Mouse (Mus musculus): ENCODE results near the gene Mrps21.
A peak's percentile ranks its signal among the peaks of the same experiment; 100 is the strongest.
"Not testable (repeated sequence)": the region's sequence is repeated elsewhere in the genome, so short reads cannot be mapped to it uniquely, and the experiment has no call there.

Gene Mrps21

DNA sequence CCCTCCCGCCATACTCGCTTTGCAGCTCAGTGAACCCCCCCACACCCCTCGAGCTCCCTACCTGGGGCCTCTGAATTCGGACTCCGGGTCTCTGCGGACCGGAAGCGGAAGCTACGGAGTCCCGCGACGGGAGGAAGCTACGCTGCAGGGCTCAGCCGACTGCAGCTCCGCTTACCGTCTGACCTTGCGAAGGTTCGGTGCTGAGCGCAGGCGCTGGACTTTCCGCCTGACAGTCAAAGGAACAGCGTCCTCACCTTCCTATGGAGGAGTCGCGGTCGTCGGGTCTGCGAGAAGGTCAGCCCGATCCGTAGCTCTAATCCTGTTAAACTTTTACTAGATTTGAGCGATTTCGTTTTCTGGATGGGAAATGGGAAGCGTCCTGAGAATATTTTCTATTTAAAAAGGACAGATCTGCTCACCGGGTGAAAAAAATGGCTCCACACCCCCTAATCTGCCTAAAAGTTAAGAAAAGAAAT, at the start of gene Mrps21:
Mrps21 (minus strand) TSS at position 128 of the 476 bp plus-strand sequence.
- DNase-seq: peak; percentile 99

DNA sequence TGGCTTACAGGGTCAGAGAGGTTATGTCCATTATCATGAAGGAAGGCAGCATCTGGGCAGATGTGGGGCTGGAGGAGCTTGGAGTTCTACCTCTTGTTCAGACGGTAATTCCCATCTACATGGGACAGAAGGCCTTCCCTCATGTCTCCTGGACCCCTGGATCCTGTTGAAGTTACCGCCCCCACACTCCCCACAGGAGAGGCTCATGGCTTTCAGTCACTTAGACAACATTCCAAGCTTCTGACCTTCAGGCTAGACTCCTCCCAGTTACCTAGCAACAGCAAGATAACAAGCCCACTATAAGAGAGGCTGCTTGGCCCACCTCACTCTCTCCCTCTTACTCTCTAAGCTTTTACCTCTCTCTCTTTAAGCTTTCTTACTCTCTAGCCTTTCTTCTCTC, 49.2 kb upstream of the Mrps21 start:
- not testable (repeated sequence) for DNase-seq

DNA sequence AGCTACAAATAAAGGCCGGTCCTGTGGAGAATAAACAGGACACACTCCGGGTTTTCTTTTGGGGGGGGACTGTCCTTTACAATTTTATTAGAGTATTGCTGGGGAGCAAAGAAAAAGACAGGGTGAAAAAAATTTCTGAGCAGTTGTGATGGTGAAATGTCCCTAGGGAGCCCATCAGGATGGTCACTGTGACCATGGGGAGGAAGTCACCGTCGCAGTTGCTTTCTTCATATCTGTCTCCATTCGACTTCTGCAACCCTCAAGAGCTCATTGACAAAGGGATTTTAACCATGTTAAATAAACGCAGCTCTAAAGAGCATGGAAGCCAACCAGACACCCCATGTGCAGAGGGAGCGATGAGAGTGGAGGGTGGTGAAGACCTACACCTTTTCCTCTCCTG, 45.4 kb upstream of the Mrps21 start:
- DNase-seq: no peak

DNA sequence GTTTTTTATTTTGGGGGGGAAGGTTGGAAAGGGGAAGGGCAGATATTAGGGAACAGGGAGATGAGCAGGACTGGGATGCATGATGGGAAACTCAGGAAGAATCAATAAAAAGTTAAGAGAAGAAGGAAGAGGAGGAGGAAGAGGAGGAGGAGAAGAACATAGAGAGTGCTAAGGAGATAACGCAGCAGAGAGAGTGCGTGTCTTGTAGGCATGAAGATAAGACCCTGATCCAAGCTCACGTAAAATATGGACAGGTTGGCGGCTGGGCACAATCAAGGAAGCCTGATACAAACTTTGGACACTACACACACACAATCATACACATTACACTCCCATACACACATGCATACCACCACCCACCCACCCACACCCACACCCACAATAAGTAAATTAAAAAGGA, 43.4 kb upstream of the Mrps21 start:
- no peak for DNase-seq

DNA sequence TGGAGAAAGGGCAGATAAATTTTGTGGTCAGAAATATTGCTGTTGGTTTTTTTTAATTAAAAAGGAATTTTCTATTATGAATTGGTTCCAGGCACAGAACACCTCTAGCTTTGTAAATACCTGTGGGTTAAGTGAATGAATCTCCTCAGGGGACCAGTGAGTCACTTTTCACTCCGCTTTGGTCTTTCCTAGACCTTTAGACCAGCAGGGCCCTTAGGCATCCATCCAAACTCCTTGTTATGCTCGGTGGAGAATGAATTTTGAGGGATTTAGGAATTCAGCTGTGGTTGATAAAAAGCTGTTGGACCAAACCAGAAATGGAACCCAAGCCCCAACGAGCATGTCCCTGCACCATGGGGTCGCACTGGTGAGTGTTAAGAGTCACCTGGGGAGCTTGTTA, 36.3 kb upstream of the Mrps21 start:
- DNase-seq: no peak

DNA sequence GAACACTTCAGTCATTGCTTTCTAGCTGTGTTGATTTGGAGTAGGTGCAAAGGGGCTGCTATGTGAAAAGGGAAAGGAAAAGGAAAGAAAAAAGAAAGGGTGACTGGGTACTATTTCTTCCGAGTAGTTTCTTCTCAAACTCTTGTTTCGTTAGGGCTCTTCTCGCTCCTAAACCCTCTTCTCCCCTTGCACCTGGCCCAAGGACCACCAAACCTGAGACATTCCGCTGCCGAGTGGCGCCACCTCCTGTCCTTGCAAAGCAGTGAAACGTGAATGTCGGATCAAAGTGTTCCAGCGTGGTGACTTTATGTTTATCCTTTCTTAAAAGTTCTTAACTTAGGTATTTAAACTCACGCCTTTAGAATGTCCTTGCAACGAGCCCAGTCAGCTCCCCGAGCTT, 35.5 kb upstream of the Mrps21 start:
- peak; percentile 89 for DNase-seq

DNA sequence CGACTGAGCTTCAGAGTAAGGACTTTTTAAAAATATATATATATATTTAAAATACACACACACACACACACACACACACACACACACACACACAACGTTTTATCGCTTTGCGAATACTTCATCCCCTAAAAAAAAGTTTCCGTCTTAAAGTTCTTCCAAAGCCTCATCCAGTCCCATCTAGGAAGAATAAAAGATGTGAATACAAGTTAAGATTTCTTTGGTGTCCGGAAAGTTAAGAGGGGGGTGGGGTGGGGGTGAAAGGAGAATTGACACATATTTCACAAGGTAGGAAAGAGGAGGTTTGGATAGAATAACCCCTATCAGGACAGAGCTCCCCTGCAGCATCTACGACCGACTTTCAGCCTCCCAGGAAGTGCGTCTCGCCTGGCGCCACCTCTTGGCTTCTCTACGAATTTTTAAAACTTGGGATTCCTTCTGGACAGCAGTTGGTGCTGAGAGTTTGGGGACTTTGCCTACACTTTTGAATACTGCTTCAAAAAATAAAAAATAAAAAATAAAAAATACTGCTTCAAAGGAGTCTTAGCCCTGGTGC, 34.7 kb upstream of the Mrps21 start:
- DNase-seq: peak; percentile 93

DNA sequence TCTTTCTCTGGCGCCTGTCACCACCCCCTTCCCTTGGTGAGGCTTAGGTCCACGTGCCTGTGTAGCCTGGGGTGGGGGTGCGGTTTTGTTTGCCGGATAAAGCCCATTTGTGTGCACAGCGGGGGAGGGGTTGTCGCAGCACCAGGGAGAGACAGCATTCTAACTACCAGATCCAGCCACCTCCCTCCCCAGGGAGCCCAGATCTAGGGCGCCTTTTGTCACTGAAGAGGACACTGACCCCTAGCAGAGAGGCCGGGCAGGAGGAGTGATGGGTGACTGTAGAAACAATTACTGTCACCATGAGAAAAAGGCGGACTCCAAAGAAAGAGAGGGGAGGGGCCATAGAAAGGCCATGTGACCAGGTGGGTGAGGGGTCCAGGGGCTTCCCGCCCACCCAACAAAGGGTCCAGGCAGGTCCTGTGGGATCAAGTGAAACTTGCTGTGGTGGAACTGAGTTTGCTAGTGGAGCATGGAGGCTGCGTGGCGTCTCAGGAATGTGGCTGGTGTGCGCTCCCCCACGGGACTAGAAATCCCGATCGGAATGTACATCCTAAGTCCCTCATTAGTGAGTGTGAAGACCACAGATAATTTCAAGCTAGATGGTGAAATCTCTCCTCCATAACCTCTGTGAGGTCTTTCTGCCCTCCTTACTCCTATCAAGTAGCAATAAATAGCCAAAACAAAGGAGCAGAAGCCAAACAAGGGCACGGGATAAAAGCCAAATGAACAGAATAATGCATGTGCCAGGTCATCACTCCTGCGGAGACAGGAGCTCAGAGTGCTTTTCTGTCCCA, 34.0 kb upstream of the Mrps21 start:
- peak; percentile 96 for DNase-seq

DNA sequence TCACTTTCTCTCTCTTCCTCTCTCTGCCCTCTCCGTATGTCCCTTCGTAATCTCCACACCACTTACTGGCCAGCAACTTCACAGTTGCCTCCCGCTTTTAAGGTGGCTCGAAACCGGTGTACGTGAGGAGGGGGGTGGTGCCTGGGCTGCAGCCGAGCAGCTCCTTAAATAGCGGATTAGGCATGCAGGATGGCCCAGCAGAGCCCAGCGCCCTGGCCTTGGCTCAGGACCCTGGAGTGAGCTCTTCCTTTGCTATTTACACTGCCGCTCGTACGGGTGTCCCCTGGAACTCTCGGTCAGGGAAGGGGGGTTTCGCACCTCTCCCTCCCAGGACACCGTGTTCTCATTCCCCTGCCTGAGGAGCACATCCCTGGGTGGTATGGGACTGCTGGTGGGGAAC, 33.2 kb upstream of the Mrps21 start, which contains the start of gene Car14:
Car14 (minus strand) TSS at position 124 of the 400 bp plus-strand sequence.
- DNase-seq: peak; percentile 97

DNA sequence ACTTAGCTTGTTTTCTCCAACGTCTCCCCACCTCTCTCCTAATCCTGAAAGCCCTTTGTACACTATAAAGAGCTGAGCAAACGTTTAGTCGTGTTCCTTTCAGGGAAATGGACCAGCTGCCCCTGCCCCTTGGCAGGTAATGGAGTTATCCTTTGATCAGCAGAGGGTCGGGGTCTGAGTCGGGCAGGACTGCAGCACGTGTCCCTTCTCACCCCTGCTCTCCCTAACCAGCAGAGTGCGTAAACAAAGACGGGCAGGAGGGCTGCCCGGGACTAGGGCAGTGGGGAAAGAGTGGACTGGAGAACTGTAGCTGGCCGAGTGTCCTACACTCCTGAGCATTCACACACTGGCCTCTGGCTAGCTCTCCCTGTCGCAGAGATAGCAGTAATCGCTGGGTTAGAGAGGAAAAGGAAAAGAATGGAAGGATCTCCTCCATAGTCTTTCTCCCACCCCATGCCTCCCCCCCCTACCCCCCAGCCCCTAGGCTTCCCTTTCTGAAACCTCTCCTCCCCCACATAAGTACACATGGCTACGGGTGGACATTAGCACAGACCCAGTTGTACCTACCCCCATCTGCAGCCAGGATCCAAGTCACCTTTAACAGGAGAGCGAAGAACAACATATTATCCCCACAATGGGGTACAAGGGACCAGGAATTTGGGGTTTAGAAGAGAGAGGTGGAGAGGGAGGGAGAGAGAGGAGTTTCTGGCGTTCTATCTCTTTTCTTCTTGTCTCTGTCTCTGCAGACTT, 32.6 kb upstream of the Mrps21 start:
- DNase-seq: peak; percentile 93

DNA sequence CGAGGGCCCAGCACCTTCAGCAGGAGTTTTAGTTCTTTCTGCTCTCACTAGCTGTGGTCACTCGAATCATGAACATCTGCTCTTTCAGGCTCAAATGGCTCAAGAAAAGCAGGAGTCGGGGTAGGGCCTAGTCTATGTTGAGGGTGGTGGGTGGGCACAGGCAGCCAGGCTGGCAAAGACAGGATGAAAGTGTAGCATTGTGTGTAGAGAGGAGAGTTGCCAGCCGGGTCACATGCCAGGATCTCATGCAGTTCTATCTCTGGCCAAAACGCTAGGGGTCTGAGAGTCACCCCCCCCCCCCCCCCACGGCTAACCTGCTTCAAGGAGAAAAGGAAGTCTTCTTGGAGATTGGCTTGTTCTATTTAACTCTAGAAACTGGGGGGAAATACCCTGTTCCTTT, 31.3 kb upstream of the Mrps21 start:
- DNase-seq: peak; percentile 93

DNA sequence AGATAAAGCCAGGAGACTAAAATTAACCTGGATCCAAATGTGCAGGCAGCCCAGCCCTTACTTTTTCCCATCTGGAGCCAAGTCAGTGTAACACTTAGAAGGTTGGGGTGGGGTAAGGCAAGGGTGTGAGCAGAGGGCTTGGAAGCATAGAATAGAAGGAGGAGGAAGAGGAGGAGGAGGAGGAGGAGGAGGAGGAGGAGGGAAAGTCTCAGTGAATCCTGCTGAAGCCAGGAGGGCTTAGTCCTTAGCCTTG, 31.0 kb upstream of the Mrps21 start:
- DNase-seq: peak; percentile 93

DNA sequence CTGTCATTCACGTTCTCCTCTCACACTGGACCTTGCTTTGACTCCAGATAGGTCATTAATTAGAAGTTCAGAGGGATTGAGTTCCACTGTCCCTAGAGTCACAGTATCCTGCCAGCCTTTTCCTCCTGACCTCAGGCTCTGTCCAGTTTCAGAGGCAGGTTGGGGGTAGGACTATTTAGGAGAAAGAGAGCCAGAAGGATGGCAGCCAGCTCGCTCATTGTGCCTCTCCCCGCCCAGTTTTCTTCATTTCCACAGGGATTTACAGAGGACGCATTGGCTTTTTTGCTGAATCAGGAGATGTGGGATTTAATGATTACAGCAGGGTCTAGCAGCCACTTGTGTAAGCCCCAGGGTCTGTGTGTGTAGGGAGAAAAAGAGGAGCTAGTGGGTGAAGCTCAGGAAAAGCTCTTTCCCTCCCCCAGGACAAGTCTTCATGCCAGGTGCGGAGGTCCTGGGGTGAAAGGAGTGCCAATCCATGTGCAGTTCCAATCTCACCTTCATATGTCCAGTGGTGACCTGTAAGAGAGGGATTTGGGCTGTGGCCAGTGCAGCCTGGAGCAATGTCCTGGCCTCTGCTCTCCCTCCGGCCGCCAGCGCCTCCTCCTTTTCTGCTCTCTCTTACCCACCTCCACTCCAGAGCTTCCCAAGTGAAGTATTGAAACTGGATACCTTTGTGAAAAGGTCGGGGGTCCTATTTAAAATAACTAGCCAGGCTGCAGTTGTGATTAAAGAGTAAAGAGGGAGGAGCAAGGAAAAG, 30.5 kb upstream of the Mrps21 start:
- peak; percentile 94 for DNase-seq

DNA sequence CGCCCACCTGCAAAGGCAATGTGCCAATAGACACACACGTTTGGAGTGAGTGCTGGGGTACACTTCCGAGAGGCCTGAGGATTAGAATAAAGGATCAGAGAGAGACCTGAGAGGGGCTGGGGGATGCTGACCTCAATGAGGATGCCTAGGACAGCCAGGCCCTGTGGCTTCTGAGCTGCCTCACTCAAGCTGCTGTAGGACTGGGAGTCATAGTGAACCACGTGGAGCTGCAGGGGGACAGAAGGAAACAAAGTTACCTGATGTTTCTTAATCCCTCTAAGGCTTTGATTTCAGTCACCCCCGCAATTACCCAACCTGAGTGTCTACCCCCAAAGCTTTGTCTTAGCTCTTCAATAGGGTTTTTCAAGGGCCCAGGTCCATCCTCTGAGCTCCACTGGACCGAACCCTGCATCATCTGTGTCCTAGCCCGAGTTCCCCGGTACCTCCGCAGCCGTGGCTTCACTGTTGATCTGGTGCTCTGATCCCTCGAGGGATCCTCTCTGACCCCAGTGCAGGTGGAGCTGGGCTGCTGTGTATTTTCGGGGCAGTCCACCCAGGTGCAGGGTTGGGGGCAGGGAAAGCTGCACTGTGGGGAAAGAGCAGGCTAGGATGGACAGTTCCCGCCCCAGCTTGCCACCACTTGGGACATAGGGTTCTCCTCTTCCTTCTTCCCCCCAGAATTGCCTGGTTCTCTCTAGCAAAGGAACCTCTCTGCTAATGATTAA, 28.6 kb upstream of the Mrps21 start:
- peak; percentile 90 for DNase-seq

DNA sequence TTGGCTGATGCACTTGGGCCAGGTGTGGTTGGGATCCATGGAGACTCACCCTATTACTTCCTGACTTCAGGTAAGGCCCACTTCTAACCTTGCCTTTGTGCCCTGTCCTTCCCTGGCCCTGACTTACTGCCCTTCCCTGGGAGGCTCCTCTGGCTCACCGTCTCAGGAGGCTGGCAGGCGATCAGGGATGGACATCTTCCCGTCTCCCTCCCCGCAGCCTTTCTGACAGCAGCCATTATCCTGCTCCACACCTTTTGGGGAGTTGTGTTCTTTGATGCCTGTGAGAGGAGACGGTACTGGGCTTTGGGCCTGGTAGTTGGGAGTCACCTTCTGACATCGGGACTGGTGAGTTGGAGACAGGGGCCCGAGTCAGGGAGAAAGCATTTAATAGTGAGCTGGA, 24.2 kb upstream of the Mrps21 start:
- DNase-seq: peak; percentile 90

DNA sequence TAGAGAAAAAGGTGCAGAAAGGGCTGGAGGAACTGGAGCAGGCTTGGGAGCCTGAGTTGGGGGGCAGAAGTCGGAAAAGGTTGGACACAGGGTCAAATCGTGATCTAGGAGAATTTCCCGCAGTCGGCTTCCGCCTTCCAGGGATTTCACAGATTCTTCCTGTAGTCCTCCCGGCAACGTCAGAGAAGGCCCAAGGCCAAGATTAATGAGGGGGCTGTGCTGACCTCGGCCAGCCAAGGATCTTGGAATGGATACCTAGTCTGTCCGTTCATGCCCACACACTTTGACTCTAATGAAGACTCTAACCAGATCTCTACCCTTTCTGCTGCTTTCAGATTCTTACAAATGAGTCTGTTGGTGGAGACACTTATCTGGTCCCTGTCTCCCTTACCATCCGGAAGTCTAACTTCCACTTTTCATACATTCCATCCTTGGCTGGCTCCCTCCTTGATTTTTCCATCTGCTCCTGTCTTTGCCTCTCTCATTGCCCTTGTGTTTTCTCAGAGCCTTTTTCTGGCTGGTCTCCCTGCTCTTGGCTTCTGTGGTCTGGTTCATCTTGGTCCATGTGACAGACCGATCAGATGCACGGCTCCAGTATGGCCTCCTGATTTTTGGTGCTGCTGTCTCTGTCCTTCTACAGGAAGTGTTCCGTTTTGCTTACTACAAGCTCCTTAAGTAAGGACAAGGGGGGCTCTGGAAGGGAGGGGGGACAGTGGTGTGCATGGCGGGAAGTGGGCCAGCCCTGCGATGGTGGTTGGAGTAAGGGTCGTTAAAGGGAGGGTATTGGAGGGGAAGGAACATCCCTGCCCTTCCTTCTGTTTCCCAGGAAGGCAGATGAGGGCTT, 23.2 kb upstream of the Mrps21 start:
- DNase-seq: peak; percentile 98

DNA sequence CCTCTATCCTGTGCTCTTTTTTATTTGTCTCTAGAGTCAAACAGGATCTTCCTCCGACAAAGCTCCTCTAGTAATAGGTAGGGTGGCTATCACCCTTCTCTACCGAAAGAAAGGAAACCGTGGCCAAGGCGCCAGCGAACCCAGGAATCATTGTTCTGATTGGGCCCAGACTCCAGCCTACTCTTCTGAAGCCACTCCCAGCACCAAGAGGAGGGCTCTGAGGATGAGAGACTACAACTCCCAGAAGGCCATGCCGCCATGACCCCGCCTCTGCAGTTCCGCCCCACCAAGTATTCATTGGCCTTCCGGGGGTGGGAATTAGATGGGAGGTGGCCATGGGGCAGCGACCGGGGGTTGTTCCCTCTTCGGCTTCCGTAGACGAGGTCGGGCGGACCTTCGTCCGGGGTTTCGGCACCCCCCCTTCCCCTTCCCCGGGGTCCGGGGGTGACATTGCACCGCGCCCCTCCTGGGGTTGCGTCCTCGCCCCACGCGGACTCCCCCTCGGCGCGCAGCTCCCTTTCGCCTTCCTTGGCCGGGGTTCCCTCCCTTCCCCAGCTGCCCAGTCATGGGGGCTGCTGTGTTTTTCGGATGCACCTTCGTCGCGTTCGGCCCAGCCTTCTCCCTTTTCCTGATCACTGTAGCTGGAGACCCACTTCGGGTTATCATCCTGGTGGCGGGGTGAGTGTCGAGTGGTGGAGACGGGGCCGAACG, 22.4 kb upstream of the Mrps21 start, which contains the start of gene Aph1a:
Aph1a (plus strand) TSS at position 364 of the 711 bp plus-strand sequence.
- DNase-seq: peak; percentile 100

DNA sequence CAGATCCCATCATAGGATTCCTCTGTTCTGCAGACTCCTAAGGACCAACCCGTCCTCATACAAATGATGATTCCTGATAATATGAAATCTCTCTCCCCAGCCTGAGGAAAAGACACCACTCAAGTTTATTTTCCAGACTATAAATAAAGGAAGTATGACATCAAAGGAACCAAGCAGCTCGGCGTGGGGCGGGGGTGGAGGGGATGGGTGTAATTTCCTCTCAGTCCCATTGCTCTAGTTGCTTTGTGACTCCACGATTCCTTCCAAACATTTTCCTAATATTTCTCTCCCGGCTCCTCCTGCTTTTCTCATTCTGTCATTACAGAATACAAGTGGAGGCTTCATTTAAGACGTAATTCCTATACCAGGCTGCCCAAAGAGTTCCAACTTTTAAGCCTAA, 21.8 kb upstream of the Mrps21 start:
- DNase-seq: peak; percentile 96

DNA sequence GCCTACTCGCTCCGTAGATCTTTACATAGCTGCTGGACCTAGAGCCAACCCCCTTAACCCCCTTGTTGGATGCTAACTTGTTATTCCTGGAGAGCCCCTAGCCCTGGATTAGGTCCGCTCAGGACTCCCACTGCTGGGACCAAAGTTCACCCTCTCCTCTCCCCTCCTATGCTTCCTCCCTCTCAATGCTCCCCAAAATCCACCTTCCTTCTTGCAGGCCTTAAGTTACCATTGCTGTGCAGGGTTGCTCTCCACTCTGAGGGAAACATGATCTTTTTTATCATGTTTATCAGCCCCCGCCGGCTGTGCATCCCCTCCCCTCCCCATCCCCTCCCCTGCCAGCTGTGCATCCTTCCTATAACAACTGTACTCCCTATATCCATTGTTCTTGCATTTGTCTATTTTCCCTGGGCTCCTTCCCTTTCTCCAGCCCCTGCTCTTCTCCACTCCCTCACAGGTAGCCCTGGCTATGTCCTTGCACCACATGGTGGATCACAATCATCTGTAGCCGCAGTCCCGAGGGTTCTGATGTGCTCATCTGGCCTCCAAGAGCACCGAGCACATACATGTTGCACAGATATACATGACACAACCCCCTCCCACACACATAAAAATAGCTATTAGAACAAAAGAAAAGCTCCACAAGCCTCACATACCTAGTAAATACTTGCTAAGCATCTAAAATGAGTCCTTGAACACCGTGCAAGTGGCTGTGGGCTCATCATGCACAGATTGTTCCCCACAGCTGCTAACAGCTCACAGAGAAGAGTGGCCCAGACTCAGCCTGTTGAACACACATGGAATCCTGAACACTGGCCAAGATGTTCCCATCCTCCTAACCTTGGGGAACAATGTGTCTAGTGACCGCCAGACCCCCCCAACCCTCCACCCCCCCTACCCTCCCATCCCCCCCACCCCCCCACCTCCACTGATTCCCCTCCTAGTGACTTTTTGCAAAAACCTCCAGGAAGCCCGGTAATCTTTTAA, 21.0 kb upstream of the Mrps21 start:
- peak; percentile 95 for DNase-seq
